Mouse (Mus musculus): Measurements from ENCODE around the gene Gm19426. TPM values are rescaled to one million over a fixed set of nuclear protein-coding genes. Genes with fewer than 3 reads are reported as not detected.

Gene Gm19426
- polyA plus RNA-seq, 1 experiment, result 4.4 TPM

DNA sequence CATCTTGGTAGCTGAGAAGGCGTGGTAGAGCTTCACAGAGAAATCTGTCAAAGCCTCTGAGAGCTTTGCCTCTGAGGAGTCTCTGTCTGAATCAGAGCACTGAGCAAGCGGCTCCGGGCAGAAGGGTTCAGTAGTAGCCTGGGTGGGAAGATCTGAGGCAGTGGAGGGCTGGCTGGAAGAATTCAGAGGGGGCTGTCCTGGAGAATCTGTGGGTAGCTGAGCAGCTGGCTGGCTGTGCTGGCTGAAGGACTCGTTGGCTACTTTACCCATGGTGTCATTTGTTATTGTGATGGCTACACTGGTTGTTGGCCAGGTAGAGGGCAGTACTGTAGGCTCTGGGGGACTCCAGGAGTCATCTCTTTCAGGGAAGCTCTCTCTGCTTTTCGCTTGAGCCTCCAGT lies 29.7 kb upstream of the Gm19426 start:
- H3K36me3 ChIP-seq (ENCODE audit: control insufficient read depth, insufficient read depth), result no peaks in the 10 kb centered on the region
- no peaks in the 10 kb centered on the region for H3K27me3 ChIP-seq (ENCODE audit: control insufficient read depth, insufficient read depth, insufficient read length)
- H3K79me3 ChIP-seq (ENCODE audit: low read depth), result no peaks in the 10 kb centered on the region
- H3K79me2 ChIP-seq (ENCODE audit: control insufficient read depth, insufficient read depth), result no peaks in the 10 kb centered on the region
- TF ChIP-seq CEBPB (IDR thresholded peaks at IDR 0.05; ENCODE audit: low read depth) (no peak), FOSL1 (IDR thresholded peaks at IDR 0.05; ENCODE audit: insufficient read depth, low read length, poor library complexity, severe bottlenecking) (no peak), MYOD1 (IDR thresholded peaks at IDR 0.05; ENCODE audit: control insufficient read depth, insufficient read length, low read depth) (no peak), MYOG (IDR thresholded peaks at IDR 0.05; ENCODE audit: control insufficient read depth, extremely low read depth, insufficient read length) (no peak), MAX (IDR thresholded peaks at IDR 0.05) (no peak), CTCF (IDR thresholded peaks at IDR 0.05; ENCODE audit: control insufficient read depth, insufficient read depth, insufficient read length) (no peak), USF1 (IDR thresholded peaks at IDR 0.05; ENCODE audit: low read depth) (no peak)
- no peak overlapping the region for H3K4me3 ChIP-seq (ENCODE audit: insufficient read depth, poor library complexity, severe bottlenecking)
- no peak overlapping the region for H3ac ChIP-seq (ENCODE audit: control insufficient read depth, insufficient read length, low read depth)

DNA sequence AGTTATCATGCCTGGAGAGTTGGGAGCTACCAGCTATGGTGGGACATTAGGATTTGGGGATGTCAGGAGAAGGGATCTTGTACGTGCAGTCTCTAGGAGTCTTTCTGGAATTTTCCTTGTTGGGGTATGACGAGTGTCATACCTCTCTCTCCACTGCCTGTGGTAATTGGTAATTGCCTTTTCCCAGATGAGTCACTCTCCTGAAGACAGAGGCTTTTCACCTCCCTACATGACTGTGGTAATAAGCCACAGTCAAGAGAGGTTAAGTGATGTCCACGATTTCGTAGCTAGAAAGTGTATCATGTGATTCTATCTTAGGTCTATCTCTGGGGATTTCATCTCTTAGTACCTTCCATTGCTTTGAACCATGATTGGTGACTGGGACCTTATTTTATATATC lies 29.0 kb upstream of the Gm19426 start:
- Histone ChIP-seq H3K79me3 (ENCODE audit: low read depth) (no peaks in the 10 kb centered on the region), H3K79me2 (ENCODE audit: control insufficient read depth, insufficient read depth) (no peaks in the 10 kb centered on the region), H3K27me3 (ENCODE audit: control insufficient read depth, insufficient read depth, insufficient read length) (no peaks in the 10 kb centered on the region), H3ac (ENCODE audit: control insufficient read depth, insufficient read length, low read depth) (no peak overlapping the region), H3K36me3 (ENCODE audit: control insufficient read depth, insufficient read depth) (no peaks in the 10 kb centered on the region), H3K4me3 (ENCODE audit: insufficient read depth, poor library complexity, severe bottlenecking) (no peak overlapping the region)
- TF ChIP-seq CTCF (IDR thresholded peaks at IDR 0.05; ENCODE audit: control insufficient read depth, insufficient read depth, insufficient read length), result no peak
- TF ChIP-seq MYOG (IDR thresholded peaks at IDR 0.05; ENCODE audit: control insufficient read depth, extremely low read depth, insufficient read length), result no peak
- no peak for TF ChIP-seq CEBPB (IDR thresholded peaks at IDR 0.05; ENCODE audit: low read depth)
- no peak for TF ChIP-seq USF1 (IDR thresholded peaks at IDR 0.05; ENCODE audit: low read depth)
- TF ChIP-seq MAX (IDR thresholded peaks at IDR 0.05), result no peak
- no peak for TF ChIP-seq MYOD1 (IDR thresholded peaks at IDR 0.05; ENCODE audit: control insufficient read depth, insufficient read length, low read depth)
- TF ChIP-seq FOSL1 (IDR thresholded peaks at IDR 0.05; ENCODE audit: insufficient read depth, low read length, poor library complexity, severe bottlenecking), result no peak

DNA sequence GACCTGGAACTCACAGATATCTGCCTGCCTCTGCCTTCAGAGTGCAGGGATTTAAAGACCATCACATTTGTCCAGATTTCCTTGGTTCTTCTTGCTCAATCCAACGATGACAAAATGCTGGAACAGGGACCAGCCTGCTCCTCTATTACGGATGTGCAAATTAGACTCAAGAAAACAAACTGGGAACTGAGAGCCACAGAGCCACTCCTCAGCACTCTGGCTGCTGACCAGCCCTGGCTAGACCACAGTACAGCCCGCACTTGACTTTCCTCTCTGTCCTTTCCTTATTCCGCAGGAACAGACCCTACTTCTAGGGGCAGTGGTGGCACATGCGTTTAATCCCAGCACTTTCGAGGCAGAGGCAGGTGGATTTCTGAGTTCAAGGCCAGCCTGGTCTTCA lies 27.0 kb upstream of the Gm19426 start:
- H3K79me3 ChIP-seq (ENCODE audit: low read depth), result no peaks in the 10 kb centered on the region
- H3ac ChIP-seq (ENCODE audit: control insufficient read depth, insufficient read length, low read depth), result no peak overlapping the region
- H3K36me3 ChIP-seq (ENCODE audit: control insufficient read depth, insufficient read depth), result no peaks in the 10 kb centered on the region
- H3K4me3 ChIP-seq (ENCODE audit: insufficient read depth, poor library complexity, severe bottlenecking), result no peak overlapping the region
- H3K27me3 ChIP-seq (ENCODE audit: control insufficient read depth, insufficient read depth, insufficient read length), result no peaks in the 10 kb centered on the region
- H3K79me2 ChIP-seq (ENCODE audit: control insufficient read depth, insufficient read depth), result no peaks in the 10 kb centered on the region
- TF ChIP-seq CEBPB (IDR thresholded peaks at IDR 0.05; ENCODE audit: low read depth) (no peak), USF1 (IDR thresholded peaks at IDR 0.05; ENCODE audit: low read depth) (no peak), MYOG (IDR thresholded peaks at IDR 0.05; ENCODE audit: control insufficient read depth, extremely low read depth, insufficient read length) (no peak), MAX (IDR thresholded peaks at IDR 0.05) (no peak), CTCF (IDR thresholded peaks at IDR 0.05; ENCODE audit: control insufficient read depth, insufficient read depth, insufficient read length) (no peak), MYOD1 (IDR thresholded peaks at IDR 0.05; ENCODE audit: control insufficient read depth, insufficient read length, low read depth) (no peak), FOSL1 (IDR thresholded peaks at IDR 0.05; ENCODE audit: insufficient read depth, low read length, poor library complexity, severe bottlenecking) (no peak)

DNA sequence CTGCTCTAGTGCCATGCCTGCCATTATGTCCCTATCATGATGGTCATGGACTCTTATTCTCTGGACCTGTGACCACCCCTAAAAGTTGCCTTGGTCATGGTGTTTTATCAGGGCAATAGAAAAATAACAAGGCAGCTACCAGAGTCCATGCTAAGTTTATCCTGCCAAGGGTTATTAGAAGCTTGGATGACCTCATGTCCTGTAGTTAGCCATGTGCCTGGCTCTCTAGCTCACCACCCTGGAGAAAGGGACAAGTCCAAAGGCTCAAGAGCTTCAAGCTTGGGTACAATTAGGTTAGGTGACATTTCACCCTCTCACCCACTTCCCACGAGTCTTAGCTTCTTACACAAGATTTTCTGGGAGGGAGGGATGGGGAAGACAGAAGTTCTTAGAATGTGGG lies 19.4 kb upstream of the Gm19426 start:
- Histone ChIP-seq H3ac (ENCODE audit: control insufficient read depth, insufficient read length, low read depth) (no peak overlapping the region), H3K79me3 (ENCODE audit: low read depth) (no peaks in the 10 kb centered on the region)
- TF ChIP-seq CEBPB (IDR thresholded peaks at IDR 0.05; ENCODE audit: low read depth) (no peak), MYOD1 (IDR thresholded peaks at IDR 0.05; ENCODE audit: control insufficient read depth, insufficient read length, low read depth) (no peak), FOSL1 (IDR thresholded peaks at IDR 0.05; ENCODE audit: insufficient read depth, low read length, poor library complexity, severe bottlenecking) (no peak), USF1 (IDR thresholded peaks at IDR 0.05; ENCODE audit: low read depth) (no peak), CTCF (IDR thresholded peaks at IDR 0.05; ENCODE audit: control insufficient read depth, insufficient read depth, insufficient read length) (no peak), MAX (IDR thresholded peaks at IDR 0.05) (no peak), MYOG (IDR thresholded peaks at IDR 0.05; ENCODE audit: control insufficient read depth, extremely low read depth, insufficient read length) (no peak)

DNA sequence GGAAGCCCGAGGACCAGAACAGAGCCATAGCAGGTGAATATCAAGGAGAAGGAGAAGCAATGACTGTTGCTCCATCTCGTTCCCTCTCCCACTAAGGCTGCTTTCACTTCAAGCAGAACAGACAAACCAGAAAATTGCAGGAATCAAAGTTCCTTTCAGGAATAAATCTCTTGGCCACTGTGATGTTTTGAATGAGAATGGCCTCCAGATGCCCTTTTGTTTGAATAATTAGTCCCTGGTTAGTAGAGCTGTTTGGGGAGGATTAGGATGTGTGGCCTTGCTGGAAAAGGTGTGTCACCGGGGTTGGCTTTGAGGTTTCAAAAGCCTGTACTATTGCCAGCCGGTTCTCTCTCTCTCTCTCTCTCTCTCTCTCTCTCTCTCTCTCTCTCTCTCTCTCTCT lies 18.8 kb upstream of the Gm19426 start:
- no peak overlapping the region for H3ac ChIP-seq (ENCODE audit: control insufficient read depth, insufficient read length, low read depth)
- H3K79me3 ChIP-seq (ENCODE audit: low read depth), result no peaks in the 10 kb centered on the region
- no peak overlapping the region for H3K4me3 ChIP-seq (ENCODE audit: insufficient read depth, poor library complexity, severe bottlenecking)
- no peak for TF ChIP-seq MYOD1 (IDR thresholded peaks at IDR 0.05; ENCODE audit: control insufficient read depth, insufficient read length, low read depth)
- no peak for TF ChIP-seq FOSL1 (IDR thresholded peaks at IDR 0.05; ENCODE audit: insufficient read depth, low read length, poor library complexity, severe bottlenecking)
- no peak for TF ChIP-seq USF1 (IDR thresholded peaks at IDR 0.05; ENCODE audit: low read depth)
- no peak for TF ChIP-seq CTCF (IDR thresholded peaks at IDR 0.05; ENCODE audit: control insufficient read depth, insufficient read depth, insufficient read length)
- TF ChIP-seq MYOG (IDR thresholded peaks at IDR 0.05; ENCODE audit: control insufficient read depth, extremely low read depth, insufficient read length), result no peak
- no peak for TF ChIP-seq MAX (IDR thresholded peaks at IDR 0.05)
- TF ChIP-seq CEBPB (IDR thresholded peaks at IDR 0.05; ENCODE audit: low read depth), result no peak
- H3K27me3 ChIP-seq (ENCODE audit: control insufficient read depth, insufficient read depth, insufficient read length), result no peaks in the 10 kb centered on the region
- no peaks in the 10 kb centered on the region for H3K36me3 ChIP-seq (ENCODE audit: control insufficient read depth, insufficient read depth)
- H3K79me2 ChIP-seq (ENCODE audit: control insufficient read depth, insufficient read depth), result no peaks in the 10 kb centered on the region

More for the DNA sequence above, 19.4 kb upstream of the Gm19426 start:
- Histone ChIP-seq H3K4me3 (ENCODE audit: insufficient read depth, poor library complexity, severe bottlenecking) (no peak overlapping the region), H3K27me3 (ENCODE audit: control insufficient read depth, insufficient read depth, insufficient read length) (no peaks in the 10 kb centered on the region), H3K79me2 (ENCODE audit: control insufficient read depth, insufficient read depth) (no peaks in the 10 kb centered on the region), H3K36me3 (ENCODE audit: control insufficient read depth, insufficient read depth) (no peaks in the 10 kb centered on the region)

DNA sequence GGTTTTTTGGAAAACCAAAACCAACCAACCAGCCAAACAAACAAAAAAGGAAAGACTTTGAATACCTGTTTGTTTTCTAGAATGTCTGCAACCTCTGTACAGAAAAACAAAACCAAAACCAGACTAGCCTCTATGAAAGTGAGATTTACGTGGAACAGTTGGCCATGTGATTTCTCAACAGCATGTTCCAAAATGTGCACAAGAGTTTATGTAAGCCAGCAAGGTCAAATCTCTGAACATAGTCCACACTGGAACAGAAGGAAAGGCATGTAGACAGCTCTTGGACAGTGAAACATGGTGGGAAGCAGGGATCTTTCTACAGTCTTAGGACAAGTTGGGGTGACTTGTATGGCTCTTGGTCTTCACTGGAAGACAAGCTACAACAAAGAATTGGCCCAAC lies 18.4 kb upstream of the Gm19426 start:
- Histone ChIP-seq H3K27me3 (ENCODE audit: control insufficient read depth, insufficient read depth, insufficient read length) (no peaks in the 10 kb centered on the region), H3K79me2 (ENCODE audit: control insufficient read depth, insufficient read depth) (no peaks in the 10 kb centered on the region), H3K36me3 (ENCODE audit: control insufficient read depth, insufficient read depth) (no peaks in the 10 kb centered on the region), H3K4me3 (ENCODE audit: insufficient read depth, poor library complexity, severe bottlenecking) (no peak overlapping the region), H3K79me3 (ENCODE audit: low read depth) (no peaks in the 10 kb centered on the region), H3ac (ENCODE audit: control insufficient read depth, insufficient read length, low read depth) (no peak overlapping the region)
- TF ChIP-seq FOSL1 (IDR thresholded peaks at IDR 0.05; ENCODE audit: insufficient read depth, low read length, poor library complexity, severe bottlenecking), result no peak
- no peak for TF ChIP-seq USF1 (IDR thresholded peaks at IDR 0.05; ENCODE audit: low read depth)
- TF ChIP-seq CTCF (IDR thresholded peaks at IDR 0.05; ENCODE audit: control insufficient read depth, insufficient read depth, insufficient read length), result no peak
- TF ChIP-seq MYOD1 (IDR thresholded peaks at IDR 0.05; ENCODE audit: control insufficient read depth, insufficient read length, low read depth), result no peak
- no peak for TF ChIP-seq MAX (IDR thresholded peaks at IDR 0.05)
- TF ChIP-seq MYOG (IDR thresholded peaks at IDR 0.05; ENCODE audit: control insufficient read depth, extremely low read depth, insufficient read length), result no peak
- no peak for TF ChIP-seq CEBPB (IDR thresholded peaks at IDR 0.05; ENCODE audit: low read depth)
